Mouse (Mus musculus) midbrain, embryonic 15.5 days (tissue): ENCODE results near the gene Slc25a44. TPM values are rescaled to one million over a fixed set of nuclear protein-coding genes. Genes with fewer than 3 reads are reported as not detected.
A peak's percentile ranks its signal among the peaks of the same experiment; 100 is the strongest.
"Not testable (repeated sequence)": the region's sequence is repeated elsewhere in the genome, so short reads cannot be mapped to it uniquely, and the experiment has no call there.

Source experiments
- ATAC-seq: fragments of 200-750 bp; cut with Nextera tagmentation; replicated peaks from 2 replicates; pipeline ENCODE4 v1.8.0; 2017; ENCODE audit warnings: moderate TSS enrichment
- H3K27ac ChIP-seq: fragments of 300-500 bp; sonication (generic); 2 replicates; pipeline ENCODE4 v1.5.1; 2015; ENCODE audit warnings: mild to moderate bottlenecking, inconsistent platforms
- H3K27me3 ChIP-seq: fragments of 300-500 bp; sonication (generic); replicated peaks from 2 replicates; pipeline ENCODE4 v1.6.1; 2015; ENCODE audit warnings: inconsistent platforms
- H3K36me3 ChIP-seq: fragments of 300-500 bp; sonication (generic); replicated peaks from 2 replicates; pipeline ENCODE4 v1.6.1; 2015; ENCODE audit warnings: inconsistent platforms
- H3K4me1 ChIP-seq: fragments of 300-500 bp; sonication (generic); 2 replicates; pipeline ENCODE4 v1.6.1; 2015; ENCODE audit warnings: inconsistent platforms
- H3K4me2 ChIP-seq: fragments of 300-500 bp; sonication (generic); 2 replicates; pipeline ENCODE4 v1.6.1; 2015; ENCODE audit warnings: inconsistent platforms, mild to moderate bottlenecking, moderate library complexity
- H3K4me3 ChIP-seq: fragments of 300-500 bp; sonication (generic); 2 replicates; pipeline ENCODE4 v1.5.1; 2015; ENCODE audit warnings: mild to moderate bottlenecking, inconsistent platforms
- H3K9ac ChIP-seq: fragments of 300-500 bp; sonication (generic); 2 replicates; pipeline ENCODE4 v1.6.1; 2015; ENCODE audit warnings: mild to moderate bottlenecking, inconsistent platforms
- H3K9me3 ChIP-seq: fragments of 300-500 bp; sonication (generic); 2 replicates; pipeline ENCODE4 v1.6.1; 2016; ENCODE audit warnings: inconsistent platforms
- WGBS: fragments of 180-500 bp; shearing (Covaris S2); methylation state at CpG from one replicate; pipeline ENCODE4 v1.1.7; 2015; ENCODE audit warnings: mixed read lengths; 5-methylcytosine and 5-hydroxymethylcytosine counted together
- polyA plus RNA-seq: library from polyadenylated mRNA; unstranded; fragments of >200 nt; fragmentation: Nextera tagmentation; extraction: Ambion mirVana; gene quantifications from 2 replicates; pipeline ENCODE4 v1.2.1, GENCODE M21; 2015

Gene Slc25a44
- polyA plus RNA-seq, 1 experiment from 2014 or later: 41.2 TPM

DNA sequence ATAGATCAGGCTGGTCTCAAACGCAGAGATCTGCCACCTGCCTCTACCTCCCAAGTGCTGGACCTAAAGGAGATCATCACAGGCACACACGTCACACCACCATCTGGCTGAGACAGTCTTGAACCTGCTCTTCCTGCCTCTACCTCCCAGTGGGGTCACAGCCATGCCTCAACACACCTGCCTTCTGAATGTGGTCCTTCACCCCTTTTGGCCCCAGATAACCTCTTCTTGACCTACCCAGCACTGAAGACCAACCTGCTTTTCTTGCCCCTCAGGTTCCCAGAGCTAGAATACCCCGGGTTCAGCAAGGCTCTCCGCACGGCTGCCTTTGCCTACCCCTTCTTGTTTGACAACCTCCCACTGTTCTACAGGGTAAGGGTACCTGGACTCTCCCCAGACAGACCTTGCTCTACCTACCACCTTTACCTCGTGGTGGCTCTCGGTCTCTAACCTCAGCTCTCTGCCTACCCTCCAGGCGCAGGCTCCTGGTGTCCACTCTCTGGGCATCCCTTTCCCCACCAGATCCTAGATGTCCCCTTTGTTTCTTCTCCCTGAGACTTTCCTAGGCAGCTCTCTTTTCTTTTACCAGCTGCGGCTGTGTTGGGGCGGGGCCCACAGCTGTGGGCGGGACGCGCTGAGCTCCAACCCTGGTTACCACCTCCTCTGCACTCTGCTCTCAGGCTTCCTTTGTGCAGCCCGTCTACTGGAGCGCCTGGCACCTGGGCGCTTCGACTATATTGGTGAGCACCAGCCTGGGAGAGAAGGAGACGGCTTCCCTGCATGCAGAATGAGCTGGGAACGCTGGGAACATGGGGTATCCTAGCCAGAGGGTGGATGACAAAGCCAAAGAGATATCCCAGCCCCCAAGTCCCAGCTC, 49.0 kb downstream of the Slc25a44 start:
- H3K9ac ChIP-seq, H3K4me3 ChIP-seq, H3K36me3 ChIP-seq, H3K4me1 ChIP-seq, H3K9me3 ChIP-seq, H3K27me3 ChIP-seq: not testable (repeated sequence)
- 11% methylated on average over 19 of the region's 19 CpGs for WGBS
- peak; percentile 91 for ATAC-seq
- peak overlapping the region; percentile 35 for H3K4me2 ChIP-seq
- peak overlapping the region; percentile 53; the same call in 1 of the 2 replicates for H3K27ac ChIP-seq

- H3K4me3 ChIP-seq, ATAC-seq, H3K4me2 ChIP-seq, H3K27ac ChIP-seq, H3K9ac ChIP-seq, H3K36me3 ChIP-seq, H3K9me3 ChIP-seq, H3K4me1 ChIP-seq, H3K27me3 ChIP-seq: not testable (repeated sequence)
- 95% methylated on average over 9 of the region's 9 CpGs for WGBS
These were observed 52.3 kb downstream of the Slc25a44 start, which contains the start of gene Bglap3 for GRCm38 (mm10) chr3:88372643-88373042. Gene Bglap3, minus strand, starts transcription at chr3:88372743.

- H3K4me2 ChIP-seq, ATAC-seq, H3K9me3 ChIP-seq, H3K9ac ChIP-seq, H3K36me3 ChIP-seq, H3K4me3 ChIP-seq, H3K4me1 ChIP-seq, H3K27ac ChIP-seq: not testable (repeated sequence)
- H3K27me3 ChIP-seq: peaks cover 14% of the 10 kb centered on the region
- 92% methylated on average over 7 of the region's 7 CpGs for WGBS
These were observed 56.4 kb downstream of the Slc25a44 start for GRCm38 (mm10) chr3:88368511-88368910.

- H3K36me3 ChIP-seq, H3K9me3 ChIP-seq, H3K4me3 ChIP-seq, H3K4me2 ChIP-seq, H3K4me1 ChIP-seq, H3K9ac ChIP-seq, H3K27ac ChIP-seq: not testable (repeated sequence)
- WGBS: 62% methylated on average over 4 of the region's 7 CpGs
- ATAC-seq: 0 out of 2 replicates have a peak, but pooled peaks have one; percentile 32
- peaks cover 14% of the 10 kb centered on the region for H3K27me3 ChIP-seq
These were observed 57.4 kb downstream of the Slc25a44 start for GRCm38 (mm10) chr3:88367517-88367916.

- not testable (repeated sequence) for H3K4me1 ChIP-seq, H3K36me3 ChIP-seq, H3K9me3 ChIP-seq, H3K27ac ChIP-seq
- H3K9ac ChIP-seq: peak overlapping the region; percentile 12; the same call in 1 of the 2 replicates
- 3% methylated on average over 21 of the region's 22 CpGs for WGBS
- peak overlapping the region; percentile 24 for H3K4me3 ChIP-seq
- peak overlapping the region; percentile 44 for H3K4me2 ChIP-seq
- peak; percentile 85 for ATAC-seq
- H3K27me3 ChIP-seq: peaks cover 14% of the 10 kb centered on the region
These were observed 58.0 kb downstream of the Slc25a44 start for GRCm38 (mm10) chr3:88366830-88367428.

DNA sequence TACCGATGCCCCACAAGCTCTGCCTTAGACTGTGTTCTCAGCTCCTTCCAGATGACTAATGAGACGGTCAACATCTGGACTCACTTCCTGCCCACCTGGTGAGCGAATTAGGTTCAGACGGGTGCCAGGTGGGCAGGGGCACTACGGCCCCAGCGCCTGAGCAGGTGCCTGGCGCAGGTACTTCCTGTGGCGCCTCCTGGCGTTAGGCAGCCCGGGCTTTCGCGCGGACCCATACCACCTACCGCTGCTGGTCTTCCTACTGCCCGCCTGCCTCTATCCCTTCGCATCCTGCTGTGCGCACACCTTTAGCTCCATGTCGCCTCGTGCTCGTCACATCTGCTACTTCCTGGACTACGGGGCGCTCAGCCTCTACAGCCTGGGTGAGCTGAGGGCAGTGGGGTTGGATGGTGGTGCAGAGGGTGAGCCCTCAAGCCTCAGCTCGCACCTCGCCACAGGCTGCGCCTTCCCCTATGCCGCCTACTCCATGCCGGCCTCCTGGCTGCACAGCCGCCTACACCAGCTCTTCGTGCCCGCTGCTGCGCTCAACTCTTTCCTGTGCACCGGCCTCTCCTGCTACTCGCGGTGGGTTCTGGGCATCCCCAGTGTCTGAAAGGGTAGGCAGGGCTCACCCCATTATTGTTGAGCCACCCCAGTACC, 59.1 kb downstream of the Slc25a44 start:
- H3K4me1 ChIP-seq: no peaks in the 10 kb centered on the region
- H3K4me3 ChIP-seq: no peak overlapping the region
- 38% methylated on average over 34 of the region's 34 CpGs for WGBS

DNA sequence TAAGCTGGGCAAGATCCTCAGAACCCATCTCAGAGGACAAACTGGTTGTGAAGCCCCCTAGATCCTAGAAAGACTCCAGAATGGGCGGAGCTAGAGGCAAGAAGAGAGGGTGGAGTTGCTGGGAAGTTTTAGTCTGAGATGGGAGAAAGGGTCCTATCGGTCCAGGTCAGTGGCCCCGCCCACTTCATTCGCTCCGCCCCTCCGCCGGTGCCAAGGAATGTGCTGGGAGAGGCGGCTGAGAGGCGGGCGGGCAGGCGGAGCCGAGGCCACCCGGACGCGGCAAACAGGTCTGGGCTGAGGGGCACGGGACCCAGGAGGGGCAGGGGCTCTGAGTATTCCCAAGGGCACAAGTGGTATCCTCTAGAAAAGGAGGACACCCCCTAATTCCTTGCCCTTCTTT, 60.6 kb downstream of the Slc25a44 start, which contains the start of gene Paqr6:
Gene Paqr6 (plus strand): TSS at position 248 of the 400 bp plus-strand sequence.
- no peaks in the 10 kb centered on the region for H3K9me3 ChIP-seq

More for the DNA sequence above, 59.1 kb downstream of the Slc25a44 start:
- Histone ChIP-seq H3K9me3 (no peaks in the 10 kb centered on the region), H3K36me3 (peaks cover 8% of the 10 kb centered on the region), H3K4me2 (no peak overlapping the region), H3K9ac (no peak overlapping the region), H3K27ac (no peak overlapping the region), H3K27me3 (peaks cover 14% of the 10 kb centered on the region)
- ATAC-seq: no peak

GRCm38 (mm10) chr3:88363700-88364099, 61.2 kb downstream of the Slc25a44 start:
- Histone ChIP-seq H3K4me3 (no peak overlapping the region), H3K9ac (no peak overlapping the region), H3K9me3 (no peaks in the 10 kb centered on the region), H3K4me1 (no peaks in the 10 kb centered on the region), H3K36me3 (peaks cover 29% of the 10 kb centered on the region), H3K4me2 (no peak overlapping the region), H3K27me3 (peaks cover 14% of the 10 kb centered on the region), H3K27ac (0 out of 2 replicates have a peak overlapping the region, but pooled peaks have one; percentile 20)
- 71% methylated on average over 4 of the region's 4 CpGs for WGBS
- no peak for ATAC-seq

More for the DNA sequence above, 60.6 kb downstream of the Slc25a44 start, which contains the start of gene Paqr6:
- WGBS: 3% methylated on average over 16 of the region's 16 CpGs
- H3K4me3 ChIP-seq: no peak within 1 kb of the TSS
- ATAC-seq: no peak
- H3K4me1 ChIP-seq: no peaks in the 10 kb centered on the region
- no peak within 1 kb of the TSS for H3K9ac ChIP-seq
- H3K36me3 ChIP-seq: peaks cover 22% of the 10 kb centered on the region
- H3K4me2 ChIP-seq: no peak within 1 kb of the TSS
- 0 out of 2 replicates have a peak within 1 kb of the TSS, but pooled peaks have one; percentile 20 for H3K27ac ChIP-seq
- H3K27me3 ChIP-seq: peaks cover 14% of the 10 kb centered on the region

DNA sequence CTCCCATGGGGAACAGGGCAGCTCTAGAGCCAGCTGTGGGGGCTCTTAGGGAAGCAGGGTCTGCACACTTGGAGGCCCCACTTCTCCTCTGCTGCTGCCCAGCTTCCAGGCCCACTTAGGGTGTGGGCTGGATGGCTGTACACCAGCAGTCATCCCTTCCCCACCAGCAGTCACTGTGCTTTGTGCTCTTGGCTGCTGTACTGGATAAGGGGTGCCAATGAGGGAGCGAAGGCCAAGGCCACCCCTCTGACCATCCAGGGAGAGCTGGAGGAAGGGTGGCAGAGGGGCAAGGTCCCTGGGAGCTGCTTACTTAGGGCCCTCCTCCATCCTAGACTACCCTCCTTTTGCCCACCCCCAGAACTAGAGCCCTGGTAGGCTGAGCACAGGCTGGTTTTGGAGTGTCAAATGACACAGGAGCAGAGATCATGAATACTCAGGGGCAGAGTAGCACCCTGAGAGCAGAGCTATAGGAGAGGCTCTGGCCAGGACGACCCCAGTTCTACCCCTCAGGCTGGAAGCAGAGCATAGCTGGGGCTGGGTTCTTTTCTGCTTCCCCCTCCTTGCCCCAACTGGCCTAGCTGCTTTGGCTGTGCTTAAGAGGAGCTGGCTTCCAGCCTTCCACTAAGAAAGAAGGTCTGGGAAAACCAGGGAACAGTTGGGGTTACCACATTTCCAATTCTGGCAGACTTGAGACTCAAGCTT, 63.2 kb downstream of the Slc25a44 start:
- no peak for ATAC-seq
- H3K36me3 ChIP-seq: peaks cover 37% of the 10 kb centered on the region
- H3K27ac ChIP-seq: no peak overlapping the region
- H3K4me3 ChIP-seq: no peak overlapping the region
- WGBS: 87% methylated on average over 2 of the region's 2 CpGs
- no peaks in the 10 kb centered on the region for H3K4me1 ChIP-seq
- peaks cover 14% of the 10 kb centered on the region for H3K27me3 ChIP-seq
- no peak overlapping the region for H3K4me2 ChIP-seq
- H3K9me3 ChIP-seq: no peaks in the 10 kb centered on the region
- no peak overlapping the region for H3K9ac ChIP-seq

DNA sequence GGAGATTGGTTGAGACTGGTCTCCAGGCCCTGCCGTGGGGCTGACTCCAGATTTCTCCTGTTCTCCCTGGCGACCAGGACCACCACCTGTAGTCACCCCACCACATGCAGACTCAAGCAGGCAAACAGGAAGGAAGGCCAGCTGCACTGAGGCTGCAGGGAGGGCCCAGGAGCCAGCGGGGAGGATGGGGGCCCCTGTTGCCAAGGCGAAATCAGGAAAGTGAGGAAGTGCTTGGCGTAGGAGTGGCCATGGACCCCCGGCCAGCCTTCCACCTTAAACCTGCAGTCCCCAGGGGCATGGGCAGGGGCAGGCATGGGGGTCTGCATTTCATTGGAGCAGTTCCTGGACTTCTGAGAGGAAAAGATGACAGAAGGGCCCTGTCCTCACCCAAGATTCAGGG, 63.8 kb downstream of the Slc25a44 start:
- no peak overlapping the region for H3K4me3 ChIP-seq
- no peak overlapping the region for H3K27ac ChIP-seq
- WGBS: 82% methylated on average over 6 of the region's 6 CpGs
- H3K36me3 ChIP-seq: peaks cover 39% of the 10 kb centered on the region
- no peak overlapping the region for H3K9ac ChIP-seq
- H3K9me3 ChIP-seq: no peaks in the 10 kb centered on the region
- H3K4me1 ChIP-seq: no peaks in the 10 kb centered on the region
- no peak overlapping the region for H3K4me2 ChIP-seq
- no peak for ATAC-seq
- peaks cover 12% of the 10 kb centered on the region for H3K27me3 ChIP-seq
